Mouse (Mus musculus) 416B (cell line): Measurements from ENCODE around the gene Fpr-rs7.

Experiments used
- DNase-seq: peaks from one replicate; pipeline ENCODE4 v3.0.0; 2011; ENCODE audit warnings: low read depth

Fpr-rs7 gene

GRCm38 (mm10) chr17:20114126-20114525 lies at the start of gene Fpr-rs7:
Gene Fpr-rs7, minus strand, starts transcription at chr17:20114226.
- no peak for DNase-seq

- DNase-seq: no peak
Observed at GRCm38 (mm10) chr17:20074090-20074489, 39.9 kb downstream of the Fpr-rs7 start.

GRCm38 (mm10) chr17:20071656-20072396 lies 42.2 kb downstream of the Fpr-rs7 start:
- DNase-seq: no peak
